Mouse (Mus musculus) lung, adult 2 months (tissue): ENCODE data around the gene Troap.

Experiments used
- CTCF ChIP-seq: fragments of 200-500 bp; IDR thresholded peaks from 2 replicates; pipeline ENCODE4 v1.5.1; 2011; ENCODE audit warnings: mild to moderate bottlenecking, low read length, control low read depth; ENCODE audit not compliant: insufficient read depth
- POLR2A ChIP-seq: fragments of 200-500 bp; IDR thresholded peaks from 2 replicates; pipeline ENCODE4 v1.6.1; 2011; ENCODE audit warnings: low read depth, mild to moderate bottlenecking, control low read depth, low read length, borderline replicate concordance; ENCODE audit errors: extremely low read depth

DNA sequence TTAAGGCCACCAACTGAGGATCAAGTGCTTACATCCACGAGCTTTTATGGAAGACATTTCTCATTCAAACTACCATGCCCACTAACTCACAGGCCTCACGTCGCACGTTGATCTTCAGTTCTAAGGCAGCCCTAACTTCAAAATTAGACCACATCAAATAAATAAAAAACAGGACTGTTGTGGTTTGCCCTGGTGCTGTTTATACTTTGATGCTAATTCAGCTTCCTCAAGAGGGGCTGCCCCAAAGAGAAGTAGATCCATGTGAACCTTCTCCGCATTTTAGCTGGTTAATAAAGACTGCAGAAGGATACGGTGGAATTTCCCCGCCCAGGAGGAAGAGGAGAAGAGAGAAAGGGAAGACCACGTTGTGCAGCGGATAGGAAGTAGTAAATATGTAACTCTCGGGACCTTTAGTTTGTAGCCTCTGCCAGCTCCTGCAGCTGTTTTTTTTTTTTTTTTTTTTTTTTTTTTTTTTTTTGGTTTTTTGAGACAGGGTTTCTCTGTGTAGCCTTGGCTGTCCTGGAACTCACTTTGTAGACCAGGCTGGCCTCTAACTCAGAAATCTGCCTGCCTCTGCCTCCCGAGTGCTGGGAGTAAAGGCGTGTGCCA, 8.7 kb upstream of the Troap start:
- TF ChIP-seq POLR2A (no peak), CTCF (no peak)
